Mouse (Mus musculus) midbrain, embryonic 11.5 days (tissue): Measurements from ENCODE around the gene Zbtb25. TPM values are rescaled to one million over a fixed set of nuclear protein-coding genes. Genes with fewer than 3 reads are reported as not detected.

Experiments
- ATAC-seq: fragments of 200-750 bp; cut with Nextera tagmentation; 2 replicates; pipeline ENCODE4 v1.8.0; 2017; ENCODE audit warnings: moderate TSS enrichment, moderate library complexity; ENCODE audit not compliant: low FRiP score
- DNase-seq: peaks from one replicate; pipeline ENCODE4 v3.0.0; 2015; ENCODE audit warnings: low spot score; ENCODE audit errors: missing footprints
- H3K27ac ChIP-seq: fragments of 300-500 bp; sonication (generic); 2 replicates; pipeline ENCODE4 v1.5.1; 2014; ENCODE audit warnings: low read depth, low read length
- H3K27me3 ChIP-seq: fragments of 300-500 bp; sonication (generic); 2 replicates; pipeline ENCODE4 v1.6.1; 2014; ENCODE audit warnings: mild to moderate bottlenecking, low read length, moderate library complexity, mixed read lengths; ENCODE audit not compliant: control insufficient read depth, insufficient read depth
- H3K36me3 ChIP-seq: fragments of 300-500 bp; sonication (generic); 2 replicates; pipeline ENCODE4 v1.6.1; 2014; ENCODE audit warnings: mild to moderate bottlenecking, low read length, moderate library complexity, mixed read lengths; ENCODE audit not compliant: control insufficient read depth, insufficient read depth
- H3K4me1 ChIP-seq: fragments of 300-500 bp; sonication (generic); 2 replicates; pipeline ENCODE4 v1.6.1; 2014; ENCODE audit warnings: low read length; ENCODE audit not compliant: control insufficient read depth, insufficient read depth
- H3K4me2 ChIP-seq: fragments of 300-500 bp; sonication (generic); 2 replicates; pipeline ENCODE4 v1.6.1; 2014; ENCODE audit warnings: mild to moderate bottlenecking, moderate library complexity
- H3K4me3 ChIP-seq: fragments of 300-500 bp; sonication (generic); 2 replicates; pipeline ENCODE4 v1.5.1; 2014; ENCODE audit warnings: low read depth, low read length
- H3K9ac ChIP-seq: fragments of 300-500 bp; sonication (generic); 2 replicates; pipeline ENCODE4 v1.6.1; 2014; ENCODE audit warnings: low read length
- H3K9me3 ChIP-seq: fragments of 300-500 bp; sonication (generic); 2 replicates; pipeline ENCODE4 v1.6.1; 2016; ENCODE audit warnings: low read length; ENCODE audit not compliant: control insufficient read depth
- WGBS: fragments of 180-500 bp; shearing (Covaris S2); extraction: QIAGEN DNeasy Blood & Tissue Kit; methylation state at CpG from one replicate; pipeline ENCODE4 v1.1.7; 2014; 5-methylcytosine and 5-hydroxymethylcytosine counted together
- polyA plus RNA-seq: library from polyadenylated mRNA; unstranded; fragments of >200 nt; fragmentation: Nextera tagmentation; extraction: Ambion mirVana; gene quantifications from 2 replicates; pipeline ENCODE4 v1.2.1, GENCODE M21; 2014

Gene Zbtb25
- polyA plus RNA-seq, 1 experiment from 2014 or later, result 20.9 TPM

- Histone ChIP-seq H3K4me1 (no peaks in the 10 kb centered on the region), H3K9me3 (no peaks in the 10 kb centered on the region), H3K9ac (no peak overlapping the region), H3K36me3 (0 out of 2 replicates have a peak, but pooled peaks cover 2% of the 10 kb centered on the region), H3K27ac (no peak overlapping the region), H3K4me2 (no peak overlapping the region), H3K27me3 (no peaks in the 10 kb centered on the region), H3K4me3 (no peak overlapping the region)
- 85% methylated on average over 6 of the region's 6 CpGs for WGBS
- DNase-seq, result peak; percentile 77
- ATAC-seq, result no peak
Measured at GRCm38 (mm10) chr12:76310633-76311032, 58.8 kb downstream of the Zbtb25 start.

- no peaks in the 10 kb centered on the region for H3K9me3 ChIP-seq
- ATAC-seq, result no peak
- no peak overlapping the region for H3K9ac ChIP-seq
- H3K36me3 ChIP-seq, result 0 out of 2 replicates have a peak, but pooled peaks cover 2% of the 10 kb centered on the region
- no peak overlapping the region for H3K4me2 ChIP-seq
- H3K4me3 ChIP-seq, result no peak overlapping the region
- DNase-seq, result peak; percentile 37
- 87% methylated on average over 6 of the region's 6 CpGs for WGBS
- H3K27ac ChIP-seq, result no peak overlapping the region
- H3K4me1 ChIP-seq, result no peaks in the 10 kb centered on the region
- no peaks in the 10 kb centered on the region for H3K27me3 ChIP-seq
Measured at GRCm38 (mm10) chr12:76310007-76310406, 59.4 kb downstream of the Zbtb25 start.

- no peaks in the 10 kb centered on the region for H3K9me3 ChIP-seq
- no peak overlapping the region for H3K4me2 ChIP-seq
- no peaks in the 10 kb centered on the region for H3K4me1 ChIP-seq
- WGBS, result 85% methylated on average over 5 of the region's 5 CpGs
- H3K27me3 ChIP-seq, result no peaks in the 10 kb centered on the region
- peaks cover 2% of the 10 kb centered on the region; the same call in 1 of the 2 replicates for H3K36me3 ChIP-seq
- no peak overlapping the region for H3K9ac ChIP-seq
- no peak overlapping the region for H3K4me3 ChIP-seq
- ATAC-seq (no peak), DNase-seq (peak; percentile 79)
- no peak overlapping the region for H3K27ac ChIP-seq
Measured at GRCm38 (mm10) chr12:76308436-76308835, 61.0 kb downstream of the Zbtb25 start.

- Histone ChIP-seq H3K4me3 (no peak overlapping the region), H3K9ac (no peak overlapping the region), H3K4me1 (no peaks in the 10 kb centered on the region), H3K27ac (no peak overlapping the region), H3K4me2 (no peak overlapping the region), H3K27me3 (no peaks in the 10 kb centered on the region), H3K9me3 (no peaks in the 10 kb centered on the region), H3K36me3 (peaks cover 2% of the 10 kb centered on the region; the same call in 1 of the 2 replicates)
- WGBS, result 75% methylated on average over 9 of the region's 9 CpGs
- no peak for DNase-seq
- peak; percentile 30; the same call in 1 of the 2 replicates for ATAC-seq
Measured at GRCm38 (mm10) chr12:76307964-76308363, 61.4 kb downstream of the Zbtb25 start.

GRCm38 (mm10) chr12:76306852-76307561, 62.4 kb downstream of the Zbtb25 start:
- no peaks in the 10 kb centered on the region for H3K4me1 ChIP-seq
- peaks cover 2% of the 10 kb centered on the region; the same call in 1 of the 2 replicates for H3K36me3 ChIP-seq
- H3K4me2 ChIP-seq, result no peak overlapping the region
- no peak overlapping the region for H3K27ac ChIP-seq
- no peaks in the 10 kb centered on the region for H3K9me3 ChIP-seq
- DNase-seq (peak; percentile 44), ATAC-seq (no peak)
- H3K27me3 ChIP-seq, result no peaks in the 10 kb centered on the region
- no peak overlapping the region for H3K4me3 ChIP-seq
- no peak overlapping the region for H3K9ac ChIP-seq
- 85% methylated on average over 9 of the region's 9 CpGs for WGBS

- Histone ChIP-seq H3K36me3 (peaks cover 2% of the 10 kb centered on the region; the same call in 1 of the 2 replicates), H3K9me3 (no peaks in the 10 kb centered on the region)
Measured at GRCm38 (mm10) chr12:76305107-76305506, 64.3 kb downstream of the Zbtb25 start.

GRCm38 (mm10) chr12:76304199-76304598, 65.2 kb downstream of the Zbtb25 start:
- no peak overlapping the region for H3K4me3 ChIP-seq
- no peak for ATAC-seq
- peaks cover 2% of the 10 kb centered on the region; the same call in 1 of the 2 replicates for H3K36me3 ChIP-seq
- no peaks in the 10 kb centered on the region for H3K4me1 ChIP-seq
- H3K9me3 ChIP-seq, result no peaks in the 10 kb centered on the region
- no peak overlapping the region for H3K27ac ChIP-seq
- H3K4me2 ChIP-seq, result no peak overlapping the region
- H3K27me3 ChIP-seq, result no peaks in the 10 kb centered on the region
- WGBS, result 84% methylated on average over 4 of the region's 4 CpGs
- H3K9ac ChIP-seq, result no peak overlapping the region
- DNase-seq, result no peak

More at GRCm38 (mm10) chr12:76305107-76305506, 64.3 kb downstream of the Zbtb25 start:
- ATAC-seq, result no peak
- Histone ChIP-seq H3K4me2 (no peak overlapping the region), H3K27ac (no peak overlapping the region), H3K9ac (no peak overlapping the region), H3K4me3 (no peak overlapping the region), H3K27me3 (no peaks in the 10 kb centered on the region), H3K4me1 (no peaks in the 10 kb centered on the region)
- 95% methylated on average over 8 of the region's 8 CpGs for WGBS
- DNase-seq, result no peak

- Histone ChIP-seq H3K27ac (no peak overlapping the region), H3K27me3 (no peaks in the 10 kb centered on the region), H3K4me1 (no peaks in the 10 kb centered on the region), H3K9ac (no peak overlapping the region), H3K4me3 (no peak overlapping the region), H3K36me3 (peaks cover 2% of the 10 kb centered on the region; the same call in 1 of the 2 replicates), H3K4me2 (no peak overlapping the region), H3K9me3 (no peaks in the 10 kb centered on the region)
- WGBS, result 93% methylated on average over 11 of the region's 11 CpGs
- DNase-seq, result no peak
- ATAC-seq, result no peak
Measured at GRCm38 (mm10) chr12:76303474-76303873, 65.9 kb downstream of the Zbtb25 start.

- no peak overlapping the region for H3K4me2 ChIP-seq
- 96% methylated on average over 10 of the region's 10 CpGs for WGBS
- DNase-seq (peak; percentile 49), ATAC-seq (no peak)
- no peak overlapping the region for H3K9ac ChIP-seq
- no peak overlapping the region for H3K4me3 ChIP-seq
- H3K36me3 ChIP-seq, result no peaks in the 10 kb centered on the region; the same call in 1 of the 2 replicates
- H3K9me3 ChIP-seq, result no peaks in the 10 kb centered on the region
- H3K27ac ChIP-seq, result no peak overlapping the region
- no peaks in the 10 kb centered on the region for H3K27me3 ChIP-seq
- no peaks in the 10 kb centered on the region for H3K4me1 ChIP-seq
Measured at GRCm38 (mm10) chr12:76300367-76300766, 69.0 kb downstream of the Zbtb25 start.
